Mouse (Mus musculus) layer of hippocampus, adult 9-11 months (tissue): ENCODE results near the gene Srgn.

Source experiments
- DNase-seq: peaks from one replicate; pipeline ENCODE4 v3.0.0; 2022

Srgn gene

GRCm38 (mm10) chr10:62527351-62527750 is at the start of gene Srgn:
TSS of gene Srgn (minus strand) at chr10:62527451.
- DNase-seq, result no peak

- DNase-seq, result no peak
These were observed 47.8 kb upstream of the Srgn start for GRCm38 (mm10) chr10:62575001-62575400.

GRCm38 (mm10) chr10:62570126-62570871 is 43.0 kb upstream of the Srgn start:
- DNase-seq, result no peak

- DNase-seq, result no peak
These were observed 41.6 kb upstream of the Srgn start for GRCm38 (mm10) chr10:62568861-62569260.

- no peak for DNase-seq
These were observed 30.5 kb upstream of the Srgn start for GRCm38 (mm10) chr10:62557736-62558135.

- no peak for DNase-seq
These were observed 29.3 kb upstream of the Srgn start for GRCm38 (mm10) chr10:62556558-62556901.

- DNase-seq, result no peak
These were observed 28.7 kb upstream of the Srgn start for GRCm38 (mm10) chr10:62555705-62556557.

- DNase-seq, result no peak
These were observed 26.4 kb upstream of the Srgn start for GRCm38 (mm10) chr10:62553611-62554091.

- no peak for DNase-seq
These were observed 23.6 kb upstream of the Srgn start for GRCm38 (mm10) chr10:62550787-62551300.

GRCm38 (mm10) chr10:62549523-62550166 is 22.4 kb upstream of the Srgn start:
- DNase-seq, result peak; percentile 40

- no peak for DNase-seq
These were observed 19.2 kb upstream of the Srgn start for GRCm38 (mm10) chr10:62546441-62546840.

- no peak for DNase-seq
These were observed 18.5 kb upstream of the Srgn start for GRCm38 (mm10) chr10:62545759-62546158.

- no peak for DNase-seq
These were observed 17.1 kb upstream of the Srgn start for GRCm38 (mm10) chr10:62544316-62544715.

GRCm38 (mm10) chr10:62543399-62543808 is 16.2 kb upstream of the Srgn start:
- DNase-seq, result peak; percentile 82

GRCm38 (mm10) chr10:62542928-62543327 is 15.7 kb upstream of the Srgn start:
- no peak for DNase-seq

- DNase-seq, result no peak
These were observed 15.3 kb upstream of the Srgn start for GRCm38 (mm10) chr10:62542507-62542906.

- DNase-seq, result peak; percentile 41
These were observed 14.2 kb upstream of the Srgn start for GRCm38 (mm10) chr10:62541499-62541898.

- no peak for DNase-seq
These were observed 13.5 kb upstream of the Srgn start for GRCm38 (mm10) chr10:62540800-62541199.

- no peak for DNase-seq
These were observed 7.3 kb upstream of the Srgn start for GRCm38 (mm10) chr10:62534509-62534908.

GRCm38 (mm10) chr10:62532832-62533231 is 5.6 kb upstream of the Srgn start:
- no peak for DNase-seq

GRCm38 (mm10) chr10:62530183-62530582 is 2.9 kb upstream of the Srgn start:
- no peak for DNase-seq

- DNase-seq, result no peak
These were observed 4.8 kb downstream of the Srgn start for GRCm38 (mm10) chr10:62522346-62522950.

- DNase-seq, result no peak
These were observed 5.5 kb downstream of the Srgn start for GRCm38 (mm10) chr10:62521763-62522162.
